Mouse (Mus musculus): ENCODE data around the gene Glmn. TPM values are rescaled to one million over a fixed set of nuclear protein-coding genes. Genes with fewer than 3 reads are reported as not detected.

Gene Glmn
- polyA plus RNA-seq, 1 experiment, result 16.8 TPM

- no peaks in the 10 kb centered on the region for H3K4me1 ChIP-seq (ENCODE audit: control insufficient read depth, insufficient read depth, low read length)
- TF ChIP-seq POLR2A (IDR thresholded peaks at IDR 0.05; ENCODE audit: borderline replicate concordance, insufficient read depth, low read length), result no peak
- TF ChIP-seq CTCF (IDR thresholded peaks at IDR 0.05; ENCODE audit: borderline replicate concordance, insufficient read depth, low read depth, low read length), result no peak
- no peaks in the 10 kb centered on the region for H3K27me3 ChIP-seq (ENCODE audit: control insufficient read depth, insufficient read depth, low read length)
- no peak overlapping the region for H3K4me3 ChIP-seq (replicated peaks; ENCODE audit: insufficient read depth, low read depth, low read length)
- 36% methylated on average over 7 of the region's 7 CpGs for WGBS
- peak in 1 of 2 experiments; percentile 9 for DNase-seq
- no peak overlapping the region for H3K27ac ChIP-seq (ENCODE audit: insufficient read depth, low read length)
Observed at GRCm38 (mm10) chr5:107541696-107542095, 56.0 kb downstream of the Glmn start.

- Histone ChIP-seq H3K27ac (ENCODE audit: insufficient read depth, low read length) (no peak within 1 kb of the TSS), H3K27me3 (ENCODE audit: control insufficient read depth, insufficient read depth, low read length) (no peaks in the 10 kb centered on the region), H3K4me1 (ENCODE audit: control insufficient read depth, insufficient read depth, low read length) (no peaks in the 10 kb centered on the region), H3K4me3 (replicated peaks; ENCODE audit: insufficient read depth, low read depth, low read length) (no peak within 1 kb of the TSS)
- DNase-seq, result no peak
- TF ChIP-seq POLR2A (IDR thresholded peaks at IDR 0.05; ENCODE audit: borderline replicate concordance, insufficient read depth, low read length), result no peak
- TF ChIP-seq CTCF (IDR thresholded peaks at IDR 0.05; ENCODE audit: borderline replicate concordance, insufficient read depth, low read depth, low read length), result no peak
- 79% methylated on average over 15 of the region's 15 CpGs for WGBS
Observed at GRCm38 (mm10) chr5:107534581-107534980, 63.1 kb downstream of the Glmn start, which contains the start of gene 1700028K03Rik. 1700028K03Rik (plus strand) TSS chr5:107534709.

- Histone ChIP-seq H3K27ac (ENCODE audit: insufficient read depth, low read length) (no peak overlapping the region), H3K27me3 (ENCODE audit: control insufficient read depth, insufficient read depth, low read length) (no peaks in the 10 kb centered on the region), H3K4me1 (ENCODE audit: control insufficient read depth, insufficient read depth, low read length) (no peaks in the 10 kb centered on the region), H3K4me3 (replicated peaks; ENCODE audit: insufficient read depth, low read depth, low read length) (no peak overlapping the region)
- 71% methylated on average over 2 of the region's 2 CpGs for WGBS
- no peak for DNase-seq
- TF ChIP-seq POLR2A (IDR thresholded peaks at IDR 0.05; ENCODE audit: borderline replicate concordance, insufficient read depth, low read length), result no peak
- no peak for TF ChIP-seq CTCF (IDR thresholded peaks at IDR 0.05; ENCODE audit: borderline replicate concordance, insufficient read depth, low read depth, low read length)
Observed at GRCm38 (mm10) chr5:107533590-107533989, 64.1 kb downstream of the Glmn start.

DNA sequence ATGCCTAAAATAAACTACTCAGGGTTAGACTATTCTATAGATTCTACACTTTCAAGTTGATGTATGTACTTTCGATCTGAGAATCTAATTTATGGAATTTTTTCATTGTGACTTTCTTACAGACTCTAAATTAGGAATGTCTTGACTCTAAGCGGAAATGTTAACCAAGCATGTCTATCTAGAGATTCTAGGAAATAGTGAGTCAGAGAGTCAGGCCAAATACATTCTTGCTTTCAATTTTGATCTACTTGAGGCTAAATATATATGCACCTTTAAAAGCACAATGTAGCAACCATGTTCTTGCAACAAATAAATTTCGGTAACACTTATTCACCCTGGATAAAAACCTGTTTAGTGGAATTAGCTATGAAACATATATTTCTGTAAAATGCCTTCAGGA, 68.8 kb downstream of the Glmn start:
- Histone ChIP-seq H3K4me1 (ENCODE audit: control insufficient read depth, insufficient read depth, low read length) (no peaks in the 10 kb centered on the region), H3K27ac (ENCODE audit: insufficient read depth, low read length) (no peak overlapping the region), H3K4me3 (replicated peaks; ENCODE audit: insufficient read depth, low read depth, low read length) (no peak overlapping the region), H3K27me3 (ENCODE audit: control insufficient read depth, insufficient read depth, low read length) (no peaks in the 10 kb centered on the region)
- DNase-seq, result no peak
- no peak for TF ChIP-seq POLR2A (IDR thresholded peaks at IDR 0.05; ENCODE audit: borderline replicate concordance, insufficient read depth, low read length)
- no peak for TF ChIP-seq CTCF (IDR thresholded peaks at IDR 0.05; ENCODE audit: borderline replicate concordance, insufficient read depth, low read depth, low read length)
- 97% methylated on average over 3 of the region's 3 CpGs for WGBS

DNA sequence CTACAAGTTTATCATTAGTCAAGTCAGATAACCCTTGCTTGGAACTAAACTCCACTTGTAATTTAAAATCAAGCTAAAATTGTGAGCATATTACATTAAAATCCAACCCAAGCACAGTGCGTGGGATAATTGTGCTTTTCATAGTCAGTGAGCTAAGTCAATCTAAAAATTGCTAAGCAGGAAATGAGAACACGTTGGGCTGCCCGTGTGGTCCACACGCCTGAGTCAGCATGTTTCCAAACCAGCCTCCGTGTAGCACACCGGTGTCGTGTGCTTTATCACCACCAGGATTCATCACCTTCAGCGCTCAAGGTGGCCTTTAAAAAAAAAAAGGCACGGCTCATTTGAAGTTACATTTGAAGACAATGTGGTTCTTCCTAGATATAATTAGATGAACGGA, 73.4 kb downstream of the Glmn start:
- 85% methylated on average over 10 of the region's 10 CpGs for WGBS
- H3K27me3 ChIP-seq (ENCODE audit: control insufficient read depth, insufficient read depth, low read length), result no peaks in the 10 kb centered on the region
- no peak overlapping the region for H3K27ac ChIP-seq (ENCODE audit: insufficient read depth, low read length)
- peaks cover 3% of the 10 kb centered on the region; the same call in 1 of the 2 replicates for H3K4me1 ChIP-seq (ENCODE audit: control insufficient read depth, insufficient read depth, low read length)
- no peak overlapping the region for H3K4me3 ChIP-seq (replicated peaks; ENCODE audit: insufficient read depth, low read depth, low read length)
- TF ChIP-seq POLR2A (IDR thresholded peaks at IDR 0.05; ENCODE audit: borderline replicate concordance, insufficient read depth, low read length), result no peak
- no peak for TF ChIP-seq CTCF (IDR thresholded peaks at IDR 0.05; ENCODE audit: borderline replicate concordance, insufficient read depth, low read depth, low read length)
- DNase-seq, result no peak

- peaks cover 3% of the 10 kb centered on the region; the same call in 1 of the 2 replicates for H3K4me1 ChIP-seq (ENCODE audit: control insufficient read depth, insufficient read depth, low read length)
- H3K27ac ChIP-seq (ENCODE audit: insufficient read depth, low read length), result no peak overlapping the region
- no peaks in the 10 kb centered on the region for H3K27me3 ChIP-seq (ENCODE audit: control insufficient read depth, insufficient read depth, low read length)
- DNase-seq, result no peak
- TF ChIP-seq CTCF (IDR thresholded peaks at IDR 0.05; ENCODE audit: borderline replicate concordance, insufficient read depth, low read depth, low read length), result no peak
- TF ChIP-seq POLR2A (IDR thresholded peaks at IDR 0.05; ENCODE audit: borderline replicate concordance, insufficient read depth, low read length), result no peak
- H3K4me3 ChIP-seq (replicated peaks; ENCODE audit: insufficient read depth, low read depth, low read length), result no peak overlapping the region
- WGBS, result 80% methylated on average over 7 of the region's 7 CpGs
Observed at GRCm38 (mm10) chr5:107521897-107522296, 75.8 kb downstream of the Glmn start.

DNA sequence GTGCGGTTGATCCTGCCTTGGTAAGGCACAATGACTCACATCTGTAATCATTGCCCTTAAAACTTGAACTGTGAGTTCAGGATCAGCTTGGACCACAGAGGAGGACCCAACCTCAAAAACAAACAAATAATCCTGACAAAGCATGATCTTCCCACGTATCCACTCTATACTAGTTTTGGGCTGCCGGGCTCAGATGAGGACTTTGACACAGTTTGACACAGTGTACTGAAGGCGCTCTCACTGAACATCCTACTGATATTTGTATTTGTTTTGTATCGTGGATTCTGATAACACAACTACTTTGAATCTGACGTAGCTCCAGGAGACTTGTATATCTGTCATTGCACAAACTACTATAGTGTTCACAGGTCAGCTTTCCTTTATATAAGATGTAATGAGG, 76.3 kb downstream of the Glmn start:
- Histone ChIP-seq H3K4me3 (replicated peaks; ENCODE audit: insufficient read depth, low read depth, low read length) (no peak overlapping the region), H3K27me3 (ENCODE audit: control insufficient read depth, insufficient read depth, low read length) (no peaks in the 10 kb centered on the region), H3K4me1 (ENCODE audit: control insufficient read depth, insufficient read depth, low read length) (peaks cover 3% of the 10 kb centered on the region; the same call in 1 of the 2 replicates), H3K27ac (ENCODE audit: insufficient read depth, low read length) (no peak overlapping the region)
- no peak for DNase-seq
- TF ChIP-seq CTCF (IDR thresholded peaks at IDR 0.05; ENCODE audit: borderline replicate concordance, insufficient read depth, low read depth, low read length), result no peak
- no peak for TF ChIP-seq POLR2A (IDR thresholded peaks at IDR 0.05; ENCODE audit: borderline replicate concordance, insufficient read depth, low read length)
- 94% methylated on average over 6 of the region's 6 CpGs for WGBS

GRCm38 (mm10) chr5:107518602-107519001, 79.1 kb downstream of the Glmn start:
- Histone ChIP-seq H3K4me3 (replicated peaks; ENCODE audit: insufficient read depth, low read depth, low read length) (no peak overlapping the region), H3K27ac (ENCODE audit: insufficient read depth, low read length) (no peak overlapping the region), H3K27me3 (ENCODE audit: control insufficient read depth, insufficient read depth, low read length) (no peaks in the 10 kb centered on the region), H3K4me1 (ENCODE audit: control insufficient read depth, insufficient read depth, low read length) (peaks cover 4% of the 10 kb centered on the region; the same call in 1 of the 2 replicates)
- TF ChIP-seq POLR2A (IDR thresholded peaks at IDR 0.05; ENCODE audit: borderline replicate concordance, insufficient read depth, low read length) (no peak), CTCF (IDR thresholded peaks at IDR 0.05; ENCODE audit: borderline replicate concordance, insufficient read depth, low read depth, low read length) (no peak)
- no peak for DNase-seq
- 26% methylated on average over 4 of the region's 4 CpGs for WGBS
